Mouse (Mus musculus) embryonic facial prominence, embryonic 13.5 days (tissue): ENCODE results near the gene Cenpb. TPM values are rescaled to one million over a fixed set of nuclear protein-coding genes. Genes with fewer than 3 reads are reported as not detected.
"Not testable (repeated sequence)": the region's sequence is repeated elsewhere in the genome, so short reads cannot be mapped to it uniquely, and the experiment has no call there.

ENCODE experiments used
- ATAC-seq: fragments of 200-750 bp; cut with Nextera tagmentation; 2 replicates; pipeline ENCODE4 v1.8.0; 2017; ENCODE audit warnings: low read depth; ENCODE audit not compliant: insufficient number of reproducible peaks, insufficient read depth, low FRiP score, low TSS enrichment
- H3K27ac ChIP-seq: fragments of 300-500 bp; sonication (generic); 2 replicates; pipeline ENCODE4 v1.5.1; 2015; ENCODE audit warnings: moderate library complexity, mild to moderate bottlenecking, inconsistent platforms
- H3K27me3 ChIP-seq: fragments of 300-500 bp; sonication (generic); 2 replicates; pipeline ENCODE4 v1.6.1; 2015; ENCODE audit warnings: mild to moderate bottlenecking, inconsistent platforms
- H3K36me3 ChIP-seq: fragments of 300-500 bp; sonication (generic); 2 replicates; pipeline ENCODE4 v1.6.1; 2015; ENCODE audit warnings: mild to moderate bottlenecking, inconsistent platforms
- H3K4me1 ChIP-seq: fragments of 300-500 bp; sonication (generic); 2 replicates; pipeline ENCODE4 v1.6.1; 2015; ENCODE audit warnings: inconsistent platforms
- H3K4me2 ChIP-seq: fragments of 300-500 bp; sonication (generic); 2 replicates; pipeline ENCODE4 v1.6.1; 2015; ENCODE audit warnings: moderate library complexity, mild to moderate bottlenecking, inconsistent platforms
- H3K4me3 ChIP-seq: fragments of 300-500 bp; sonication (generic); 2 replicates; pipeline ENCODE4 v1.5.1; 2015; ENCODE audit warnings: mild to moderate bottlenecking, inconsistent platforms
- H3K9ac ChIP-seq: fragments of 300-500 bp; sonication (generic); 2 replicates; pipeline ENCODE4 v1.6.1; 2015; ENCODE audit warnings: mild to moderate bottlenecking, inconsistent platforms
- H3K9me3 ChIP-seq: fragments of 300-500 bp; sonication (generic); 2 replicates; pipeline ENCODE4 v1.6.1; 2016; ENCODE audit warnings: inconsistent platforms
- WGBS: fragments of 180-500 bp; shearing (Covaris S2); methylation state at CpG from one replicate; pipeline ENCODE4 v1.1.7; 2015; ENCODE audit warnings: mixed read lengths; 5-methylcytosine and 5-hydroxymethylcytosine counted together
- polyA plus RNA-seq: library from polyadenylated mRNA; unstranded; fragments of >200 nt; fragmentation: Nextera tagmentation; extraction: Ambion mirVana; gene quantifications from 2 replicates; pipeline ENCODE4 v1.2.1, GENCODE M21; 2015

Gene Cenpb
- polyA plus RNA-seq, result 12.3 and 12.4 TPM in 2 replicates

DNA sequence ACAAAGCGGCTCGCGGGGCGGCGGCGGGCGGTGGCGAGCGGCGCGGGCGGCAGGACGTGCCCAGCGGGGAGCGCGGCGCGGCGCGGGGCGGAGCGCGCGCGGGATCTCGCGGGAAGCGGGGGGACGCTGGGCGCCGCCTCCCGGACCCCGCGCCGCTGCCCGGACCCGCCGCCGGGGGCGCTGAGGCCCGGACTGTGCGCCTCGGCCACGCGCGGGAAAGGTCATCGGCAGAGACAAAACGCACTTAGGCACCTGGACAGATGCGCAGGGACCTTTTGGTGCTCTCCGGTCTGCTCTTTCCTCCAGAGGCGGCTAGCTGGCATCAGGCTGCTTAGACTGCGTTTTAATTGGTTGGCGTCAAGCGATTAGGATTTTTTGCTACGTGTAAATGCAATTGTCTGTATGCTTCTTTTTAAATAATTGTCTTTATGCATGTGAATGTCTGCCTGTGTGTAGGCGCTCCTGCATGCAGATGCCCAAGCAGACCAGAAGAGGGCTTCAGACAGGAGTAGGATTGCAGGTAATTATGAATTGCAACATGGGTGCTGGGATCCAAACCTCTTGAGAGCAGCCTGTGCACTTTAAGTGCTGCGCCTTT, at the start of gene Cenpb:
Cenpb (minus strand) TSS at position 78 of the 598 bp plus-strand sequence.
- Histone ChIP-seq H3K27ac (peak within 1 kb of the TSS; percentile 89), H3K4me2 (peak within 1 kb of the TSS; percentile 97), H3K4me3 (peak within 1 kb of the TSS; percentile 80), H3K36me3 (peaks cover 13% of the 10 kb centered on the region), H3K9me3 (no peaks in the 10 kb centered on the region), H3K9ac (peak within 1 kb of the TSS; percentile 93), H3K27me3 (no peaks in the 10 kb centered on the region), H3K4me1 (peaks cover 38% of the 10 kb centered on the region)
- 4% methylated on average over 38 of the region's 57 CpGs for WGBS
- ATAC-seq, result peak; percentile 73; the same call in 1 of the 2 replicates

DNA sequence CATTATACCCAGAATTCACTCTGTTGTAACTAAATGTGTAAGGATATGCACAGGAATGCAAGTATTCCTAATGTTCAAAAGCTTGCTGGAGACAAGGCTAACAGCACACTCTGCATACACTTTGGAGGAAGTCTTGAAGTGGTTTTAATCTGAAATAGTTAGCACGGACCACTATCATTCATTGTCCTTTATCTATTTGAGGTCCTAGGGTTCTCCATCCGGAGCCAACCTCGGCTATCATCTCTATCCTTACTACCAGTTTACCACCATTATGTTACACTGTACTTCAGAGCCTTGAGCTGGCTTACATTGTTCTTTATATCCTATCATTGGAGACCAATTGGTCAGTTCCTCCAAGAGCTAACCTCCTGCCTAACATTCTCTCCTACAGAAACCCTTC, 47.4 kb upstream of the Cenpb start:
- no peaks in the 10 kb centered on the region for H3K36me3 ChIP-seq
- no peak for ATAC-seq
- H3K27ac ChIP-seq, result no peak overlapping the region
- 82% methylated on average over 3 of the region's 3 CpGs for WGBS
- H3K9ac ChIP-seq, result no peak overlapping the region
- no peaks in the 10 kb centered on the region for H3K4me1 ChIP-seq
- H3K4me3 ChIP-seq, result no peak overlapping the region
- no peak overlapping the region for H3K4me2 ChIP-seq
- no peaks in the 10 kb centered on the region for H3K9me3 ChIP-seq
- no peaks in the 10 kb centered on the region for H3K27me3 ChIP-seq

DNA sequence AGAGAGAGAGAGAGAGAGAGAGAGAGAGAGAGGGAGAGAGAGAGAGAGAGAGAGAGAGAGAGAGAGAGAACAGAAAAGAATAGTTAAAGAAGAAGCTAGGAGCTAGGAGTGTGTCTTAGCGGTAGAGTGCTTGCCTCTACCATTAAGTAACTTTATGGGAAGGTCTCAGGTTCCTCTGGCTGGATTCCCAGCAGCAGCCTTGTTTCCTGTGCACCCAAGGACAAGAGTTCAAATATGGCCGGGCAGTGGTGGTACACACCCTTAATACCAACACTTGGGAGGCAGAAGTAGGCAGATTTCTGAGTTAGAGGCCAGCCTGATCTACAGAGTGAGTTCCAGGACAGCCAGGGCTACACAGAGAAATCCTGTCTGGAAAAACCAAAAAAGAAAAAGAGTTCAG, 46.8 kb upstream of the Cenpb start:
- not testable (repeated sequence) for H3K9me3 ChIP-seq, H3K4me2 ChIP-seq, H3K27ac ChIP-seq, H3K36me3 ChIP-seq, ATAC-seq, H3K27me3 ChIP-seq, H3K4me1 ChIP-seq, H3K4me3 ChIP-seq, H3K9ac ChIP-seq
- 81% methylated on average over 2 of the region's 2 CpGs for WGBS

DNA sequence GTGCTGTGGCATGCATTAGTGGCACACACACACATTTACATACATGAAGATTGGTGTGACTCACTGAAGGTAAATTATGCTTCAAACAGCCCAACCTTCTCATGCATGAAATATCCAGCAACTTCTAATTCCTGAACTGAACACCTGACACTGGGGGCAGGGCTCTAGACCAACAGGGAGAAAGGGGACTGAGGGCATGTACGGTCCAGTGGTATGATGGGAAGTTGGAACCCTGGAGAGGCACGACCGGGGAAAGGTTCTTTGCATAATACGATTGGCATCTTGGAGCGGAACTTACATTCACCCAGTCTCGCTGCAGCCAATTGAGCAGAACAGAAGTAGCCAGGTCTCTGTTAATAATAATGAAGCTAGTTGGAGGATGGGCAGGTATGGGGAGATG, 45.3 kb upstream of the Cenpb start:
- H3K4me2 ChIP-seq, result no peak overlapping the region
- H3K4me3 ChIP-seq, result no peak overlapping the region
- no peak overlapping the region for H3K9ac ChIP-seq
- H3K36me3 ChIP-seq, result no peaks in the 10 kb centered on the region
- 86% methylated on average over 6 of the region's 6 CpGs for WGBS
- no peak for ATAC-seq
- H3K27ac ChIP-seq, result no peak overlapping the region
- no peaks in the 10 kb centered on the region for H3K9me3 ChIP-seq
- no peaks in the 10 kb centered on the region for H3K4me1 ChIP-seq
- H3K27me3 ChIP-seq, result no peaks in the 10 kb centered on the region

DNA sequence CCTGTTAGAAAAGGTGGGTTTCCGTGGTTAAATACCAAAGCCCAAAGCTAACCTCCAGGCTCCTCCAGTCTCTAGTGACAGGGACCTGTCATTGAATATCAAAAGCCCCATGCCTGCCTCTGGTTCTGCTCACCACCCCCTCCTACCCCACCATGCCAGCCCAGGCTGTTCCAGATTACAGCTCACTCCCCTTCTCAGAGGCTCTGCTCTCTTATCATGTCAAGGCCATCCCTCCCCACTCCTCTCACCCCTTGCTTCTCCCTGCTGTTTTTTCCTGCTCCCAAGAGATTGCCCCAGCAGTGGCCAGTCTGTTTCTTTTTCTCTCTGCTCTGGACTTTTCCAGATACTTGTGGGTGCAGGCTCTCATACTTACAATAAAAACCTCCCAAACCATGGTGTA, 43.7 kb upstream of the Cenpb start:
- Histone ChIP-seq H3K4me1 (no peaks in the 10 kb centered on the region), H3K9ac (no peak overlapping the region), H3K27ac (no peak overlapping the region), H3K27me3 (no peaks in the 10 kb centered on the region), H3K4me3 (no peak overlapping the region), H3K36me3 (no peaks in the 10 kb centered on the region), H3K9me3 (no peaks in the 10 kb centered on the region), H3K4me2 (no peak overlapping the region)
- no peak for ATAC-seq
- 67% methylated on average over 1 of the region's 1 CpGs for WGBS

DNA sequence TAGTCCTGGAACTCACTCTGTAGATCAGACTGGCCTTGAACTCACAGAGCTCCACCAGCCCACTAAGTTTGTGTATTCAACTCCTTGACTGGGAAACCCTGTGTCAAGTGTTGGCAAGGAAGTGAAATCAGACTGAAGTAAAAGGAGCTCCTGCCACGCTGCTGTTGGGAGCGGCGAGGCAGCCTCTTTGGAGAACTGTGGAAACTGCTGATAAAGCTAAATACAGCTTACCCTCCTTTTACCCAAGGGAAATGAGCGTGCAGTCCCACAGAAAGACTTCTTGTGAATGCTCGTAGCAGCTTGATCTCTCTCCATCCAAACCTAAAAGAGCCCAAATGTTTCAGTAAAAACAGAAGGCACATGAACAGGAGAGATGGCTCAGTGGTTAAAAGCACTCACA, 42.7 kb upstream of the Cenpb start:
- no peak for ATAC-seq
- 50% methylated on average over 5 of the region's 5 CpGs for WGBS
- H3K4me2 ChIP-seq, result no peak overlapping the region
- no peaks in the 10 kb centered on the region for H3K36me3 ChIP-seq
- no peak overlapping the region for H3K9ac ChIP-seq
- no peaks in the 10 kb centered on the region for H3K9me3 ChIP-seq
- H3K27ac ChIP-seq, result no peak overlapping the region
- no peak overlapping the region for H3K4me3 ChIP-seq
- no peaks in the 10 kb centered on the region for H3K4me1 ChIP-seq
- H3K27me3 ChIP-seq, result no peaks in the 10 kb centered on the region

DNA sequence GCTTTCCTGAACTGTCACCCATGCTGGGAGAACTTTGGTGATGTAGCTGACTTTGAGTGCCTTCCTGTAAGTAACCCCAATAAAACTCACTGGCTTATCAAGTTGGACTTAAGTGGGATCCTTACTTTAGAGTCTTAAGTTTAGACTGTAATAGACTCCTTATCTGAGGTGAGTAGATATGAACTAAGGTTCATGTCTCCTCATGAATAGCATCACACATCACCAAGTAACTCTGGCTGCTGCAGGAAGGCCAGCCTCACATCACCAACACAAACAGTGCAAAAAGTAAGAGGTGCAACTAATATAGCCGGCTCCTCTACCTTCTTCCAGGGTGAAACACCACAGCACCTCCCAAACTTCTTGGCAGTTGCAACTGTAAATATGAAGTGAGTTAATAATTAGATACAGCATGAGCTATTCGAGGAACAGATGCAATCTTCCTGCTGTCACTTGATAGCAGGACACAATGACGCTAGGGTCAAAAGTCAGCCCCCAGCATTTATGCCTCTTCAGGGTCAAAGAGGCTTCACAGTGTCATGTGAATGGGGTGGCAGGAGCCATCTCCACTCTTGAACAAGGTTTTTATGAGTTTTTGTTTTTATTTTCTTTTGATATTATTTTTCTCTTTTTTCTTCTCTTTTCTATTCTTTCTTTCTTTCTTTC, 42.1 kb upstream of the Cenpb start:
- H3K4me1 ChIP-seq, result no peaks in the 10 kb centered on the region
- H3K9me3 ChIP-seq, result no peaks in the 10 kb centered on the region
- no peak overlapping the region for H3K4me2 ChIP-seq
- ATAC-seq, result no peak
- no peak overlapping the region for H3K4me3 ChIP-seq
- 65% methylated on average over 3 of the region's 3 CpGs for WGBS
- H3K9ac ChIP-seq, result no peak overlapping the region
- H3K36me3 ChIP-seq, result no peaks in the 10 kb centered on the region
- H3K27me3 ChIP-seq, result no peaks in the 10 kb centered on the region
- H3K27ac ChIP-seq, result no peak overlapping the region

DNA sequence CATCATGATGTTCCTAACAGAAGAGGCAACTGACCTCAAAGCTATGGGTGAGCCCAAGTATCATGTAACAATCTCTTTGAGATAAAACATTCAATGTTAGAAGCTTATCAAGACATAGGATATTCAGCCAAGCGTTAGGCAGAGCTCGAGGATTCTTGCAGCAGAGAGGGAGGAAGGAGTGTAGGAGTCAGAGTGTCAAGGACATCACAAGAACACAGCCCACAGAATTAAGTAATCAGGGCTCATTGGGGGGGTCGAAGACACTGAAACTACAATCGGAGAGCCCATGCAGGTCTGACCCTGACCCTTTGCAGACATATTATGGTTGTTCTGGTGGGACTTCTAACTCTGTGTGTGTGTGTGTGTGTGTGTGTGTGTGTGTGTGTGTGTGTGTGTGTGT, 40.2 kb upstream of the Cenpb start:
- H3K36me3 ChIP-seq, result no peaks in the 10 kb centered on the region
- 78% methylated on average over 4 of the region's 4 CpGs for WGBS
- no peaks in the 10 kb centered on the region for H3K27me3 ChIP-seq
- H3K4me1 ChIP-seq, result no peaks in the 10 kb centered on the region
- ATAC-seq, result no peak
- H3K9me3 ChIP-seq, result no peaks in the 10 kb centered on the region
- no peak overlapping the region for H3K27ac ChIP-seq
- H3K4me3 ChIP-seq, result no peak overlapping the region
- no peak overlapping the region for H3K9ac ChIP-seq
- H3K4me2 ChIP-seq, result no peak overlapping the region

DNA sequence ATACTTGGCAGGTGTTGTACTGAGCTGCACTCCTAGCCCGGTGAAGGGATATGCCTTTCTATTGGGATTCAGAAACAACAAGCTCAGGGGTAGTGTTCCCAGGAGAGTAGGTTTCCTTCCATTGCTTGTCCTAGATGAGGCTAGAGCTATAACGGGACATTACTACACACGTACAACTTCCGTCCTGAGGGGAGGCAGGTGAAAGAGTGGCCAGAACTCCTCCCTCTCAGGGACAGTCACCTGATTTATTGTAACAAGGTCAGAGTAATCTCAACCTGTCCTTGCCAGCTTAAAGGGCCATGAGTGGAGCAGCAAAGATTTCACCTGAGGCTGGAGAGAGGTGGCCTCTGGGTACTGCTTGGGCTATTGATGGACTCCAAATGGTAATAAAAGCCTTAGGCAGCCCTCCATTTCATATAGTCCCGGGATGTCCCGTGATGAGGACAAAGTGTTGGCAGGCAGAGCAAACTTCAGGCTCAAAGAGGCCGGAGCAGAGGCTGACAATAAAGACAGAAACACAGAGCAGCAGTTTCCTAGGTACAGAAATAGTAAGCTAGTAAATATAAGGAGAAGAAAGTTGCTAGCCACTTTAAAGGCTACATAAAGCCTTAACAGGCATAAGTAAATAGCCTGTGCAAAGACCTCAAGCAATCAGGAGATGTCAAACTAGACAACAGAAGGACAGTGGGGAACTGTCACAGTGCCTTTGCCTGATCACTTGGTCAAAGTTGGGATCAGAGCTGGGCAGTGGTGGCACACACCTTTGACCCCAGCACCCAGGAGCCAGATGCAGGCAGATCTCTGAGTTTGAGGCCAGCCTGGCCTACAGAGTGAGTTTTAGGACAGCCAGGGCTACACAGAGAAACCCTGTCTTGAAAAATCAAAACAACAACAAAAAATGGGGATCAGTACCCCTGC, 36.3 kb upstream of the Cenpb start:
- H3K9ac ChIP-seq, result no peak overlapping the region
- peaks cover 22% of the 10 kb centered on the region for H3K36me3 ChIP-seq
- H3K27me3 ChIP-seq, result no peaks in the 10 kb centered on the region
- H3K27ac ChIP-seq, result no peak overlapping the region
- 86% methylated on average over 7 of the region's 7 CpGs for WGBS
- no peak overlapping the region for H3K4me3 ChIP-seq
- peaks cover 2% of the 10 kb centered on the region for H3K4me1 ChIP-seq
- H3K9me3 ChIP-seq, result no peaks in the 10 kb centered on the region
- no peak for ATAC-seq
- H3K4me2 ChIP-seq, result no peak overlapping the region

DNA sequence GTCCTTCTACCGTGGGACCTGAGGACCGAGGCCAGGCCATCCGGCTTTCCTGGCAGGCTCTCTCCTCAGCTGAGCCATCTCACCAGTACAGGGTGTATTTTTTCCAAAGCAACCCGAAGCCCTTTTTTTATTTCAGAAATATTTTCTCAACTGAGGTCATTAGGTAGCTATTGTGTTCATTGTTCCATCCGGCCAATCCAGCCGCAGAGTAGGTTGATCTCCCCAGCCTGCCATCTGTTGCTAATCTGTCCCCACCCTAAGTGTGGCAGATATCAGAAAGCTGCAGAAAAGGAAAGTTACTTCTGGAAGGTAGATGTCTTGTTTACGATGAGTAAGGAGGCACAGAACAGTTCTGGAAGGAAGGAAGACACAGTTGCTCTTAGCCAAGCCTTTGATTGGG, 33.9 kb upstream of the Cenpb start:
- ATAC-seq, result no peak
- Histone ChIP-seq H3K27ac (no peak overlapping the region), H3K36me3 (peaks cover 22% of the 10 kb centered on the region), H3K4me2 (no peak overlapping the region), H3K9me3 (no peaks in the 10 kb centered on the region), H3K4me3 (no peak overlapping the region), H3K27me3 (no peaks in the 10 kb centered on the region), H3K4me1 (peaks cover 12% of the 10 kb centered on the region), H3K9ac (peak overlapping the region; percentile 27; the same call in 1 of the 2 replicates)
- 77% methylated on average over 7 of the region's 7 CpGs for WGBS

DNA sequence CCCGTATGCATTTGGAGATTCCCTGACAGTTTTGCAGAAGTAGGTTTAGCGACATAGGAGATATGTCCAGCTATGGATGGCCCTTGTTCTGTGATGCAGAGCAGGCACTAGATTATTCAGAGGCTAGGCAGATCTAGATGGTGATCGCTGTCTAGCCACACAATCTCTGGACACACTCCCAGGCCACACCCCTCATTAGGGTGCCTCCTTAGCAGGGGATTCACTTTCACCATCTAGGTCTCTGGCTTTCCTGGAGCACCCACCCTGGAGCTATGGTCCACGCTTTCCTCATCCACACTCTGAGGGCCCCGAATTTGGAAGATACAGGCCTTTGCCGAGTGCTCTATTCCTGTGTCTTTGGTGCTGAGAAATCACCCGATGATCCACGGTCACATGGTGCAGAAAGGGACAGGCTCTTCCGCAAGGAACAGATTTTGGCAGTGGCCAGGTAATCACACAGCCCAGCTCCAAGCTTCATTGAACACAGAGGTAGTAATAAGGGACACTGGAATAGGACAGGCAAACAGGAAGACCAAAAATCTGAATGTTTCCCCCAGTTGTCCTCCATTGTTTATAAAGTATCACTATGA, 31.3 kb upstream of the Cenpb start:
- Histone ChIP-seq H3K27ac (peak overlapping the region; percentile 85; the same call in 1 of the 2 replicates), H3K4me1 (peaks cover 12% of the 10 kb centered on the region), H3K4me2 (peak overlapping the region; percentile 59), H3K27me3 (no peaks in the 10 kb centered on the region), H3K4me3 (peak overlapping the region; percentile 57), H3K9me3 (no peaks in the 10 kb centered on the region), H3K36me3 (peaks cover 22% of the 10 kb centered on the region), H3K9ac (peak overlapping the region; percentile 77)
- WGBS, result 65% methylated on average over 9 of the region's 9 CpGs
- ATAC-seq, result no peak
